Mouse (Mus musculus): ENCODE data around the gene Ptpn7. TPM values are rescaled to one million over a fixed set of nuclear protein-coding genes. Genes with fewer than 3 reads are reported as not detected.
A peak's percentile ranks its signal among the peaks of the same experiment; 100 is the strongest.

Gene Ptpn7
- 1.6 and 2.8 TPM in 2 replicates for polyA plus RNA-seq (2015; fragmentation: Nextera tagmentation; extraction: Ambion mirVana)

DNA sequence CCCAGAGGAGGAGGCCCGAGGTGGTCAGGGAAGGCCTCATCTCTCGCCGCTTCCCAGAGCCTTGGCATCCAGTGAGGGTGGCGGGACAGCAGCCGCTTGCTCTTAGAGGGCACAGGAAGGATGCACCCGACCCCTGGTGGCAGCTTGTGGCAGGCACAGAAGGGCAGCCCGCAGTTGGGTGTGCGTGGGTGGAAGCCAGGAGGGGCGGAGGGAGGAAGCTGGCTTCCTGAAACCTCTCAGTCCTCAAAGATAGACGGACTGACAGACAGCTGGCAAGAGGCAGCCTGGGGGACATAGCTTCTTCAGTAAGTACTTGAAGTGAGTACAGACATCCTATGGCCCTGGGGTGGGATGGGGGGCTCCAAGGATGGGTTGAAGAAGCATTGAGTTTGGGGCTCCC lies at the start of gene Ptpn7:
TSS of gene Ptpn7 (plus strand) at position 228 of the 400 bp plus-strand sequence.
- no peak for ATAC-seq (ENCODE audit: insufficient read depth, low FRiP score)
- peaks cover 8% of the 10 kb centered on the region; the same call in 1 of the 2 replicates for H3K4me1 ChIP-seq (ENCODE audit: control insufficient read depth, insufficient read depth, low read length)
- H3K4me3 ChIP-seq (replicated peaks; ENCODE audit: low read length): no peak within 1 kb of the TSS
- H3K9me3 ChIP-seq (replicated peaks; ENCODE audit: control insufficient read depth, low read length): no peaks in the 10 kb centered on the region
- H3K27ac ChIP-seq (ENCODE audit: low read length): peak within 1 kb of the TSS; percentile 58; the same call in 1 of the 2 replicates
- H3K9ac ChIP-seq (ENCODE audit: low read length): no peak within 1 kb of the TSS
- no peaks in the 10 kb centered on the region for H3K36me3 ChIP-seq (ENCODE audit: control insufficient read depth, insufficient read depth, low read length)
- WGBS: 35% methylated on average over 10 of the region's 10 CpGs
- H3K4me2 ChIP-seq (ENCODE audit: low read depth, low read length): no peak within 1 kb of the TSS
- no peaks in the 10 kb centered on the region for H3K27me3 ChIP-seq (ENCODE audit: control insufficient read depth, insufficient read depth, low read length)

DNA sequence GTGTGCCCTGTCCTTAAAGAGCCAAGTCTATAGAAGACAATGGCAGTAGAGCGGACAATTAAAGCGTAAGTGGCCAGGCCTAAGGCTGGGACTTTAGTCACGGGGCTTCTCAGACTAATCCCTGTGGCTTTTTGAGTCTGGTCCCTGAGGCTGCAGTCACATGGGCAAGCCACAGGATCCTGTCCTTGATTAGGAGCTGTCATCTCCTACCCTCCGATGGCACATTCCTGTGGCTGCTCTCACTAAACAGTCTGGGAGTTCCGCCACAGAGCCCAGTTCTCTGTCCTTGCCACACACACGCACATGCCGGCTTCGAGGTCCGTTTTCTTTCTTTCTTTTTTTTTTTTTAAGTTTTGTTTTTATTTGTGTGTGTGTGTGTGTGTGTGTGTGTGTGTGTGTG lies 49.0 kb upstream of the Ptpn7 start:
- no peak overlapping the region for H3K9ac ChIP-seq (ENCODE audit: low read length)
- H3K36me3 ChIP-seq (ENCODE audit: control insufficient read depth, insufficient read depth, low read length): no peaks in the 10 kb centered on the region
- peaks cover 23% of the 10 kb centered on the region for H3K27me3 ChIP-seq (ENCODE audit: control insufficient read depth, insufficient read depth, low read length)
- no peak for ATAC-seq (ENCODE audit: insufficient read depth, low FRiP score)
- WGBS: 73% methylated on average over 9 of the region's 9 CpGs
- H3K4me2 ChIP-seq (ENCODE audit: low read depth, low read length): no peak overlapping the region
- no peaks in the 10 kb centered on the region for H3K4me1 ChIP-seq (ENCODE audit: control insufficient read depth, insufficient read depth, low read length)
- H3K4me3 ChIP-seq (replicated peaks; ENCODE audit: low read length): no peak overlapping the region
- H3K27ac ChIP-seq (ENCODE audit: low read length): no peak overlapping the region
- no peaks in the 10 kb centered on the region for H3K9me3 ChIP-seq (replicated peaks; ENCODE audit: control insufficient read depth, low read length)

DNA sequence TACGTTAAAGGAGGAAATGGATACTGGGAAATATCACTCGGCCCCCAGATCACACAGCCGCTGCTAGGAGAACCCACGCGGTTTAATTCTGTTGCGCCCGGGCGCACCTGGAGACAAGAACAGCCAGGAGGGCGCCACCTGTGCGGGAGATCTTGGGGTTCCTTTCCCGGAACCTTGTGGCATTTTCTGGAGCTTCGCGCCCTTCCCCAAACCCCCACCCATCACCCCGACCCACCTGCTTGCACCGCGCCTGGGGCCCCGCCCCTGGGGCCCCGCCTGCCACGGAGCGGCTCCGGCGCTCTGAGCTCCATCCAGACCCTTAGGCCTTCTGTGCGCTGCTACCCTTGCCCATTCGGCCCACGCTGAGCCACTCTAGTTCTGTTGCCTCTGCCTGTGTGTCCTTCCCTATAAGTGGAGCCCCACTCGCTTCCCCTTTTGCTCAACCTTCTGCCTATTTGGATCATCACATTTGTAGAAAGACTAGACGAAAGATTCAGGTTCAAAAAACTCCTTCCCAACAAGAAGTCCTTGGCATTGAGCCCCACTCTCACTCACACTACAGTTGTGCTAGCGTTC lies 47.1 kb upstream of the Ptpn7 start:
- no peak for ATAC-seq (ENCODE audit: insufficient read depth, low FRiP score)
- H3K4me3 ChIP-seq (replicated peaks; ENCODE audit: low read length): 0 out of 2 replicates have a peak overlapping the region, but pooled peaks have one; percentile 8
- WGBS: 13% methylated on average over 26 of the region's 28 CpGs
- H3K4me1 ChIP-seq (ENCODE audit: control insufficient read depth, insufficient read depth, low read length): no peaks in the 10 kb centered on the region
- H3K36me3 ChIP-seq (ENCODE audit: control insufficient read depth, insufficient read depth, low read length): no peaks in the 10 kb centered on the region
- peak overlapping the region; percentile 43 for H3K4me2 ChIP-seq (ENCODE audit: low read depth, low read length)
- H3K27ac ChIP-seq (ENCODE audit: low read length): no peak overlapping the region
- no peaks in the 10 kb centered on the region for H3K9me3 ChIP-seq (replicated peaks; ENCODE audit: control insufficient read depth, low read length)
- no peak overlapping the region for H3K9ac ChIP-seq (ENCODE audit: low read length)
- peaks cover 23% of the 10 kb centered on the region for H3K27me3 ChIP-seq (ENCODE audit: control insufficient read depth, insufficient read depth, low read length)

DNA sequence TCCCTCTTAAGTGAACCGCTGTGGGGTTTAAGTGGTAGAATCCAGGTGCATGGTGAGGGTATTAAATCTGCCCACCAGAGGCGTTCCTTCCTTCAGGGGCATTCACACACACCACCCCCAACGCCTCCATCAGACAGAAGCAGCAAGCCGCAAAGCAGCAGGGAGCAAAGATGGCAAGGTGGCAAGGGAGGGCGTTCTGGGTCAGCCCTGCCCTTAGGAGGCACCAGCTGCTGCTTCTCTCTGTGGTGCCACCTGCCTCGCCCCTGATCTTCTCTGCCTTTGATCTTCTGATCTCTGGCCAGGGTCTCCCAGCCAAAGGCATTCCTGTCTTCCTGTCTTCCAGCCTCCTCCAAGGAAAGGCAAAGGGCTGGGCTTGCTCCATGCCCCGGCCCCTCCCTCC lies 46.5 kb upstream of the Ptpn7 start:
- peaks cover 23% of the 10 kb centered on the region for H3K27me3 ChIP-seq (ENCODE audit: control insufficient read depth, insufficient read depth, low read length)
- no peak for ATAC-seq (ENCODE audit: insufficient read depth, low FRiP score)

DNA sequence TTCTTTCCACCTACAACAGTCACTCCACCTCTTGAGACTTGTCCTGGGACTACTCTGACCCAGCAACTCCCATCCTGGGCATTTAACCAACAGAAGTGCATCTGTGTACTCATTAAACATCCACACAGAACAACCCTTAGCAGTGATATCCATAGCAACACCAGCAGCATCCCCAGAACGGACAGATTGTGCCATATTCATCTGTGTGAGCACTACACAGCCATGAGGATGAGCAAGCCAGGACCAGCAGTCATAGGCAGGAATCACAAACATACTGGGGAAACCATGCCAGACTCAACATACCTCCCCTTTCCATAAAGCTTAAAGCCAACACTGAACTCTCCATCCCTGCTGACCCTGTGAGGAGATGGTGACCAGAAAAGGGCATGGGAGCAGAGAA lies 45.1 kb upstream of the Ptpn7 start:
- Histone ChIP-seq H3K9me3 (replicated peaks; ENCODE audit: control insufficient read depth, low read length) (no peaks in the 10 kb centered on the region), H3K36me3 (ENCODE audit: control insufficient read depth, insufficient read depth, low read length) (no peaks in the 10 kb centered on the region), H3K4me2 (ENCODE audit: low read depth, low read length) (no peak overlapping the region), H3K4me1 (ENCODE audit: control insufficient read depth, insufficient read depth, low read length) (no peaks in the 10 kb centered on the region), H3K9ac (ENCODE audit: low read length) (no peak overlapping the region), H3K27me3 (ENCODE audit: control insufficient read depth, insufficient read depth, low read length) (peaks cover 23% of the 10 kb centered on the region), H3K4me3 (replicated peaks; ENCODE audit: low read length) (no peak overlapping the region), H3K27ac (ENCODE audit: low read length) (no peak overlapping the region)
- no peak for ATAC-seq (ENCODE audit: insufficient read depth, low FRiP score)
- 63% methylated on average over 1 of the region's 1 CpGs for WGBS

More for the DNA sequence above, 46.5 kb upstream of the Ptpn7 start:
- WGBS: 25% methylated on average over 7 of the region's 7 CpGs
- H3K36me3 ChIP-seq (ENCODE audit: control insufficient read depth, insufficient read depth, low read length): no peaks in the 10 kb centered on the region
- H3K27ac ChIP-seq (ENCODE audit: low read length): no peak overlapping the region
- H3K9me3 ChIP-seq (replicated peaks; ENCODE audit: control insufficient read depth, low read length): no peaks in the 10 kb centered on the region
- no peaks in the 10 kb centered on the region for H3K4me1 ChIP-seq (ENCODE audit: control insufficient read depth, insufficient read depth, low read length)
- no peak overlapping the region for H3K9ac ChIP-seq (ENCODE audit: low read length)
- H3K4me3 ChIP-seq (replicated peaks; ENCODE audit: low read length): no peak overlapping the region
- H3K4me2 ChIP-seq (ENCODE audit: low read depth, low read length): no peak overlapping the region

DNA sequence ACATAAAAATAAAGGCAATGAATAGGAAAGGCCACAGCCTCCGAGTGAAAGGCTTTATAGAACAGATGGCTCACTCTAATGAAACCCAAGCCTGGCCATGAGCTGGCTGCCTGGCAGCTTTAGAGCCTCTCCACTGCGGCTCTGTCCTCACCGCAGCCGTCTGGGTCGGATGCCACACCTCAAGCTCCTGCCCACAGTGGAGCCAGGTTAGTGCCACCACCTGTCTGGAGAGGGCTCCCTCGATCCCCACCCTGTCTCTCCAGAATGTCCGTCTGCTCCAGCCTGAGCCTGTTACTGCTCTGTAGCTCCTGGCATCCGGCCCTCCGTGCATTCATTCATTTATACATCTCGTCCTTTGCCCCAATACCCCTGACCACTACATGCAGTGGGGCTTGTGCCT lies 42.9 kb upstream of the Ptpn7 start:
- H3K36me3 ChIP-seq (ENCODE audit: control insufficient read depth, insufficient read depth, low read length): no peaks in the 10 kb centered on the region
- H3K9me3 ChIP-seq (replicated peaks; ENCODE audit: control insufficient read depth, low read length): no peaks in the 10 kb centered on the region
- H3K27me3 ChIP-seq (ENCODE audit: control insufficient read depth, insufficient read depth, low read length): peaks cover 23% of the 10 kb centered on the region
- H3K27ac ChIP-seq (ENCODE audit: low read length): no peak overlapping the region
- H3K4me2 ChIP-seq (ENCODE audit: low read depth, low read length): no peak overlapping the region
- H3K4me3 ChIP-seq (replicated peaks; ENCODE audit: low read length): no peak overlapping the region
- no peak for ATAC-seq (ENCODE audit: insufficient read depth, low FRiP score)
- H3K4me1 ChIP-seq (ENCODE audit: control insufficient read depth, insufficient read depth, low read length): no peaks in the 10 kb centered on the region
- WGBS: 70% methylated on average over 10 of the region's 10 CpGs
- H3K9ac ChIP-seq (ENCODE audit: low read length): no peak overlapping the region

DNA sequence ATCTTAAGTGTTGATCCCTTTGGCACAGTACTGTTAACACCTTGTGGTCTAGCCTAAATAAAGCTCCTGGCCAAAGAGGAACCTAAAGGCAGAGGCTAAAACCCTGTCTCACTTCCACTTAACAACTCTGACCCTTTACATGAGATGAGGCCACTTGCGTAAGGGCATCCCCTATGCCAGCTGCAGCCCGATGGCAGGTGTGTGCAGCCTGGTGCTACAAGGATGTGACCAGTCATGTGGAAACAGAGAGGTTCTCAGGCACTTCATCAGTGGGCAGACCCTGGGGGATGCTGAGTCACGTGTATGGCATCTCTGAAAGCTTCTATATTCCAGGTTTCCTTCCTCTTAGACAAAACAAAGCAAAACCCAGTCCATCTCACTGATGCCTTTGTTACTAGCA lies 41.6 kb upstream of the Ptpn7 start:
- ATAC-seq (ENCODE audit: insufficient read depth, low FRiP score): no peak
- no peak overlapping the region for H3K27ac ChIP-seq (ENCODE audit: low read length)
- H3K4me2 ChIP-seq (ENCODE audit: low read depth, low read length): no peak overlapping the region
- no peaks in the 10 kb centered on the region for H3K36me3 ChIP-seq (ENCODE audit: control insufficient read depth, insufficient read depth, low read length)
- no peak overlapping the region for H3K9ac ChIP-seq (ENCODE audit: low read length)
- H3K4me1 ChIP-seq (ENCODE audit: control insufficient read depth, insufficient read depth, low read length): no peaks in the 10 kb centered on the region
- no peaks in the 10 kb centered on the region for H3K9me3 ChIP-seq (replicated peaks; ENCODE audit: control insufficient read depth, low read length)
- no peak overlapping the region for H3K4me3 ChIP-seq (replicated peaks; ENCODE audit: low read length)
- WGBS: 64% methylated on average over 3 of the region's 3 CpGs
- peaks cover 11% of the 10 kb centered on the region for H3K27me3 ChIP-seq (ENCODE audit: control insufficient read depth, insufficient read depth, low read length)

DNA sequence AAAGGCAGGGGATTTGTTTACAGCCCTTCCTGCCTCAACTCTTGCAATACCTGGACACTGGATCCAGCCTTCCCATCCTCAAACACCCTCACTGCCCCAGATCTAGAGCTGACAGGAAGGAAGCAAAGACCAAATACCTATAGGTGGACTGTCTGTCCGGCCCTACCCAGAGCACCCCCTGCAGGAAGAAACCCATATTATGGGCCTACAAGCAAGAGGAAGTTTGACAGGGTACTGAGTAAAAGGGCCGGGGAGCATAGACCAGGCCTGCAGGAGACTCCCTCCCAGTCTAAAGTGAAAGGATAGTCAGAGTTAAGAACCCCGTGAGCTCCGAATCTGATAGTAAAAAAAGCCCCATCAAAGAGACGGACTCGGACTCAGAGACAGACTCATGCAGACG lies 37.8 kb upstream of the Ptpn7 start:
- Histone ChIP-seq H3K4me3 (replicated peaks; ENCODE audit: low read length) (no peak overlapping the region), H3K4me1 (ENCODE audit: control insufficient read depth, insufficient read depth, low read length) (no peaks in the 10 kb centered on the region), H3K9me3 (replicated peaks; ENCODE audit: control insufficient read depth, low read length) (no peaks in the 10 kb centered on the region), H3K36me3 (ENCODE audit: control insufficient read depth, insufficient read depth, low read length) (no peaks in the 10 kb centered on the region), H3K9ac (ENCODE audit: low read length) (no peak overlapping the region), H3K27me3 (ENCODE audit: control insufficient read depth, insufficient read depth, low read length) (peaks cover 4% of the 10 kb centered on the region), H3K27ac (ENCODE audit: low read length) (no peak overlapping the region), H3K4me2 (ENCODE audit: low read depth, low read length) (no peak overlapping the region)
- WGBS: 65% methylated on average over 7 of the region's 7 CpGs
- ATAC-seq (ENCODE audit: insufficient read depth, low FRiP score): no peak

DNA sequence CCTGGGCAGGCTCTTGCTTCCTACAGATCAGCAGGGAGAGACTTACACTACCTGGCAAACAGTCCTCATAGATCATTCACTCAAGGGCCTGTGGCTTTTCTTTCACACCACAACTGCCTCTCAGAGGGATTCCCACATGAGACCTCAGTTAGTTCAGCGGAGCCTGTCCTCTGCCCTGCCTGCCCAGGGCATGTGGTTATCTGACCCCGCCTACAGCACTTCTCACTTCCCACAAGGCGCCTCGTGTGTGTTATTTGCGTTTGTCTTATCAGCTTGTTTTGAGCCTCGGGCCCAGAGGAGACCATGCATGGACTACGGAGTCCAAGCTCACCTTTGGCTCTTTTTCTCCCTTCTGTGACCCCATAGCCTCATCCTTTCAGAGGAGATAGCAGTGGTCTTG lies 37.3 kb upstream of the Ptpn7 start:
- ATAC-seq (ENCODE audit: insufficient read depth, low FRiP score): no peak
- H3K27me3 ChIP-seq (ENCODE audit: control insufficient read depth, insufficient read depth, low read length): peaks cover 4% of the 10 kb centered on the region
- H3K9me3 ChIP-seq (replicated peaks; ENCODE audit: control insufficient read depth, low read length): no peaks in the 10 kb centered on the region
- no peak overlapping the region for H3K9ac ChIP-seq (ENCODE audit: low read length)
- 28% methylated on average over 7 of the region's 7 CpGs for WGBS
- H3K27ac ChIP-seq (ENCODE audit: low read length): no peak overlapping the region
- H3K4me3 ChIP-seq (replicated peaks; ENCODE audit: low read length): no peak overlapping the region
- no peaks in the 10 kb centered on the region for H3K4me1 ChIP-seq (ENCODE audit: control insufficient read depth, insufficient read depth, low read length)
- H3K36me3 ChIP-seq (ENCODE audit: control insufficient read depth, insufficient read depth, low read length): no peaks in the 10 kb centered on the region
- no peak overlapping the region for H3K4me2 ChIP-seq (ENCODE audit: low read depth, low read length)
